Mouse (Mus musculus): ENCODE data around the gene Xkrx. TPM values are rescaled to one million over a fixed set of nuclear protein-coding genes. Genes with fewer than 3 reads are reported as not detected.

The Xkrx gene
- polyA plus RNA-seq, 1 experiment from 2014 or later, result 0.16 TPM

DNA sequence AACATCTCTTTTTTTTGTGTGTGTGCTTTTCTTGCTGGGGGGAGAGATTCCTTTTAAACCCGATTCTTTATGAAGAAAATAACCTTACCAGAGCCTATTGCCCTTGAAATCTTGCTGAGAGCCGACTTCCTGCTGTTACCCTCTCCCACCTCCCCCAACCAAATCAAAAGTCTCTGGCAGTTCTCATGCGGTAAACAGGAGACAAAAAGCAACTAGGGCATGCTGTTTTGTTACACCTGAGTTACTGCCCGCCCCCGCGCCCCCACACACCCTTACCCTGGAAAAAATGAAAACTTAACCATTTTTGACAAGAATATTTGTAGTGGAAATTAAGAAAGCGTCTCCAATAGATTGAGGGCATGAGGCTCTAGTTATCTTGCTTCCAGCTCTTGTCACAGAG lies 3.7 kb downstream of the Xkrx start:
- Histone ChIP-seq H3K4me3 (ENCODE audit: low read depth, low read length) (no peak overlapping the region), H3K4me2 (ENCODE audit: low read length) (no peak overlapping the region), H3K9ac (ENCODE audit: low read length) (no peak overlapping the region), H3K36me3 (ENCODE audit: control insufficient read depth, insufficient read depth, low read length) (no peaks in the 10 kb centered on the region), H3K27ac (ENCODE audit: low read depth) (no peak overlapping the region), H3K9me3 (ENCODE audit: control insufficient read depth, low read length) (no peaks in the 10 kb centered on the region), H3K27me3 (replicated peaks; ENCODE audit: control insufficient read depth, insufficient read depth, low read length) (no peaks in the 10 kb centered on the region), H3K4me1 (replicated peaks; ENCODE audit: control insufficient read depth, insufficient read depth, low read length) (no peaks in the 10 kb centered on the region)
- no peak for DNase-seq (ENCODE audit: low spot score)
- WGBS, result 51% methylated on average over 7 of the region's 7 CpGs
- ATAC-seq (replicated peaks; ENCODE audit: low FRiP score, low TSS enrichment, low read depth), result no peak

DNA sequence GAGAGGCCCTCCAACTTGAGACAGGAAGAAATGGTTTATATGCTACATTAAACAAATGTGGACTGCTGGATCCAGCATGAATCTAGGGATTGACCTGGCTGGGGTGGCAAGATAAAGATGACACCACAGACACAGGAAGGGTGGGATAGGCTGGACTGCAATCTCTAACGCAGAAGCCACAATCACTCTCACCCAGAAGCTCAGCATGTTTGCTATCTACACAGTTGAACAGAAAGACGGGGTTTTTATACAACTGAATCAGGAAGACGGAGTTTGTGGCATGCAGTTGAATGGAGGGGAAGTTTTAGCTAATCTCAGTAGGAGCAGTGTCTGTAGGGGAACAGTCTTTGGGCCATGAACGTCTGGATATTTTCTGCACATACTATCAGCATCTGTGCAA lies 19.9 kb downstream of the Xkrx start:
- DNase-seq (ENCODE audit: low spot score) (no peak), ATAC-seq (replicated peaks; ENCODE audit: low FRiP score, low TSS enrichment, low read depth) (no peak)
- H3K27me3 ChIP-seq (replicated peaks; ENCODE audit: control insufficient read depth, insufficient read depth, low read length), result no peaks in the 10 kb centered on the region; the same call in 1 of the 2 replicates
- no peaks in the 10 kb centered on the region for H3K9me3 ChIP-seq (ENCODE audit: control insufficient read depth, low read length)
- no peak overlapping the region for H3K27ac ChIP-seq (ENCODE audit: low read depth)
- WGBS, result 79% methylated on average over 4 of the region's 4 CpGs
- H3K9ac ChIP-seq (ENCODE audit: low read length), result no peak overlapping the region
- no peak overlapping the region for H3K4me2 ChIP-seq (ENCODE audit: low read length)
- H3K4me3 ChIP-seq (ENCODE audit: low read depth, low read length), result no peak overlapping the region
- no peaks in the 10 kb centered on the region for H3K4me1 ChIP-seq (replicated peaks; ENCODE audit: control insufficient read depth, insufficient read depth, low read length)
- no peaks in the 10 kb centered on the region for H3K36me3 ChIP-seq (ENCODE audit: control insufficient read depth, insufficient read depth, low read length)

DNA sequence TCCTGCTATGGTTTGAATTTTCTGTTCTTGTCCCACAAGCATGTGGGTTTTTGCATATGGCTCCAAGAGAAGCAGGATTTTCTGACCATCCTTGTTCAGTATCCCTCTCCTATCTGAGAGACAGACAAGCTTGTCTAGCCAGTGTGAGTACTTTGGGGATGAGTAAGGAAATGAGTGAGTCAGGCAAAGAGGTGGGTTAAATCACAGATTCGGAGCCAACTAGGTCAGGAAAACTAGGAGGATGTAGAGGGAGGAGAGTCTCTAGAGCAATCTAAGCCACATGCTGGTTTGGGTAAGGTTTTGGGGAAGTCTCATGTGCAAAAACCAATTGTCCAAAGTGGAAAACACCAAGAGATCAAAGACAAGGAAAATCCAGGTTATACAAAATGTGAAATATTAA lies 20.3 kb downstream of the Xkrx start:
- Histone ChIP-seq H3K36me3 (ENCODE audit: control insufficient read depth, insufficient read depth, low read length) (no peaks in the 10 kb centered on the region), H3K4me1 (replicated peaks; ENCODE audit: control insufficient read depth, insufficient read depth, low read length) (no peaks in the 10 kb centered on the region), H3K4me2 (ENCODE audit: low read length) (no peak overlapping the region), H3K9ac (ENCODE audit: low read length) (no peak overlapping the region), H3K4me3 (ENCODE audit: low read depth, low read length) (no peak overlapping the region), H3K27me3 (replicated peaks; ENCODE audit: control insufficient read depth, insufficient read depth, low read length) (no peaks in the 10 kb centered on the region; the same call in 1 of the 2 replicates), H3K9me3 (ENCODE audit: control insufficient read depth, low read length) (no peaks in the 10 kb centered on the region), H3K27ac (ENCODE audit: low read depth) (no peak overlapping the region)
- ATAC-seq (replicated peaks; ENCODE audit: low FRiP score, low TSS enrichment, low read depth) (no peak), DNase-seq (ENCODE audit: low spot score) (no peak)
- 83% methylated on average over 1 of the region's 1 CpGs for WGBS

DNA sequence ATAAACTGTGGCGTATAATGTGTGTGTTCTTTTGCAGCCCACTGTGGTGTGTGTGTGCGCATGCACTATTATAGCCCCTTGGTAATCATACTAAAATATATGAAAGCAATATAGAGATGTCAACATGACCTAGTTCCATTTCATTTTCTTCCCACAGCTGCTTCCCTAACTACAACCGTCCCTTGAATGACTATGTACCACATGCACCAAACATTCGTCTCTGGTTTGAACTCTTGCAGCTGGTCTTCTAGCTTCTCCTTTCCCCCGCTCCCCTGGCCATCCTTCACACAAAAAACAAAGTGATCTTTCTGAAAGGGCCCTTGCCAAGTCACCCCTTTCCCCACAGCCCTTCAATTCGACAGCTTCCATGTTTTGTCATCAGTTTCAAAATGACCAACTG lies 21.9 kb downstream of the Xkrx start:
- no peak for ATAC-seq (replicated peaks; ENCODE audit: low FRiP score, low TSS enrichment, low read depth)
- Histone ChIP-seq H3K4me1 (replicated peaks; ENCODE audit: control insufficient read depth, insufficient read depth, low read length) (no peaks in the 10 kb centered on the region), H3K4me3 (ENCODE audit: low read depth, low read length) (no peak overlapping the region), H3K27ac (ENCODE audit: low read depth) (no peak overlapping the region), H3K27me3 (replicated peaks; ENCODE audit: control insufficient read depth, insufficient read depth, low read length) (no peaks in the 10 kb centered on the region; the same call in 1 of the 2 replicates), H3K36me3 (ENCODE audit: control insufficient read depth, insufficient read depth, low read length) (no peaks in the 10 kb centered on the region), H3K4me2 (ENCODE audit: low read length) (no peak overlapping the region), H3K9me3 (ENCODE audit: control insufficient read depth, low read length) (no peaks in the 10 kb centered on the region), H3K9ac (ENCODE audit: low read length) (no peak overlapping the region)
- 84% methylated on average over 6 of the region's 6 CpGs for WGBS
- no peak for DNase-seq (ENCODE audit: low spot score)

DNA sequence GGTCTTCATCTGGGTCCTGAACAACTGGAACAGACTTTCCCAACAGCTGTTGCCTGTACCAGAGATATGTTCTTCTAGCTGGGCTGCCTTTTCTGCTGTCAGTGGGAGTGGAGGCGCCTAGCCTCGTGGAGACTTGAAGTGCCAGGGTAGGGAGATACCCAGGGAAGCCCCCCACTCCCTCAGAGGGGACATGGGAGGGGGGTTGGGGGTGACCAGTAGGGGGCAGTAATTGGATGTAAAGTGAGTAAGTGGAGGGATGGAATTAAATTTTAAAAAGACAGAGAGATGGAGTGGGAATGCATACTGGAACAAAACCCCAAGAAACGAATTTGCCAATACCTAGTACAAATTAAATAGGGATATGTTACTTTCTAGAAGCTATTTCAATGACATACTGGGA lies 28.1 kb downstream of the Xkrx start:
- H3K9me3 ChIP-seq (ENCODE audit: control insufficient read depth, low read length), result no peaks in the 10 kb centered on the region
- no peak overlapping the region for H3K4me3 ChIP-seq (ENCODE audit: low read depth, low read length)
- no peak for ATAC-seq (replicated peaks; ENCODE audit: low FRiP score, low TSS enrichment, low read depth)
- no peak overlapping the region for H3K9ac ChIP-seq (ENCODE audit: low read length)
- DNase-seq (ENCODE audit: low spot score), result no peak
- 48% methylated on average over 3 of the region's 3 CpGs for WGBS
- no peak overlapping the region for H3K27ac ChIP-seq (ENCODE audit: low read depth)
- no peaks in the 10 kb centered on the region for H3K4me1 ChIP-seq (replicated peaks; ENCODE audit: control insufficient read depth, insufficient read depth, low read length)
- no peaks in the 10 kb centered on the region; the same call in 1 of the 2 replicates for H3K27me3 ChIP-seq (replicated peaks; ENCODE audit: control insufficient read depth, insufficient read depth, low read length)
- H3K36me3 ChIP-seq (ENCODE audit: control insufficient read depth, insufficient read depth, low read length), result no peaks in the 10 kb centered on the region
- no peak overlapping the region for H3K4me2 ChIP-seq (ENCODE audit: low read length)

DNA sequence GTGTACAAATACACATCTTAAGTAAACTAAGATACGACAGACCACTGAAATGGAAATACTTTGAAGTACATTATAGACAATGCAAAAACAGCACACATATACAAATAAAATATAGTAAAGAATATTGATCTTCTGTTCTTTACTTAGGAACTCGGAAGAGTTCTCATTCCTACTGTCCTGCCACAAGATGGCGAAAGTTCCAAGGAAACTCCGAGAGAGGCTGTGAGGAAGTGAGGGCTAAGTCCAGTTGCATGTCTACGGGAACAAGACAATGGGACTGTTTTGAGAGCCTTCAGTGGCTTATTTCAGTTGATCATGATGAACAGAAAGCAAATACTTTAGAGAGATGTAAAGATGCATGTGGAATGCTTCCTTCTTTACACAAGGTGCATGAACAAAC lies 29.6 kb downstream of the Xkrx start:
- Histone ChIP-seq H3K4me2 (ENCODE audit: low read length) (no peak overlapping the region), H3K27me3 (replicated peaks; ENCODE audit: control insufficient read depth, insufficient read depth, low read length) (no peaks in the 10 kb centered on the region; the same call in 1 of the 2 replicates), H3K4me1 (replicated peaks; ENCODE audit: control insufficient read depth, insufficient read depth, low read length) (no peaks in the 10 kb centered on the region), H3K4me3 (ENCODE audit: low read depth, low read length) (no peak overlapping the region), H3K27ac (ENCODE audit: low read depth) (no peak overlapping the region), H3K9ac (ENCODE audit: low read length) (no peak overlapping the region), H3K36me3 (ENCODE audit: control insufficient read depth, insufficient read depth, low read length) (no peaks in the 10 kb centered on the region), H3K9me3 (ENCODE audit: control insufficient read depth, low read length) (no peaks in the 10 kb centered on the region)
- DNase-seq (ENCODE audit: low spot score), result no peak
- WGBS, result 25% methylated on average over 5 of the region's 5 CpGs
- no peak for ATAC-seq (replicated peaks; ENCODE audit: low FRiP score, low TSS enrichment, low read depth)

DNA sequence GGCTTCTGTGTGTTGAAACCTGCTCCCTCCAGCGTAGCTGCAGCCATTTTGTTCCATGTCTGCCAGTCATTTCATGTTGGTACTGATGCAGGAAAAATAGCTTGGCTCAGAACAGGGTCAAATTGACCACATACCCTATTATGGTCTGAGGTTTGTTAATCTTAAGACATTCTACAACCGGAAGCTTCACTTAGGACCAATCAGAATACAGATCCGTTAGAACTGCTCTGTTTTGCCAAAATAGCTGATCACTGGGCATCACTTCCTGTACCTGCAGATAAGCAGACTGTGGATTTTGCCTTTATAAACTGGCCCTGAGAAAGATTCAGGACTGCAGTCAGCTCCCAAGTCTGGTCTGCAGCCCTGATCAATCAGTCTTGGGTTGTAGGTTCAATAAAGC lies 33.3 kb downstream of the Xkrx start:
- H3K4me1 ChIP-seq (replicated peaks; ENCODE audit: control insufficient read depth, insufficient read depth, low read length), result no peaks in the 10 kb centered on the region
- ATAC-seq (replicated peaks; ENCODE audit: low FRiP score, low TSS enrichment, low read depth), result no peak
- no peak overlapping the region for H3K27ac ChIP-seq (ENCODE audit: low read depth)
- H3K4me2 ChIP-seq (ENCODE audit: low read length), result no peak overlapping the region
- H3K4me3 ChIP-seq (ENCODE audit: low read depth, low read length), result no peak overlapping the region
- peaks cover 4% of the 10 kb centered on the region; the same call in 1 of the 2 replicates for H3K27me3 ChIP-seq (replicated peaks; ENCODE audit: control insufficient read depth, insufficient read depth, low read length)
- WGBS, result 81% methylated on average over 3 of the region's 3 CpGs
- H3K36me3 ChIP-seq (ENCODE audit: control insufficient read depth, insufficient read depth, low read length), result no peaks in the 10 kb centered on the region
- no peaks in the 10 kb centered on the region for H3K9me3 ChIP-seq (ENCODE audit: control insufficient read depth, low read length)
- H3K9ac ChIP-seq (ENCODE audit: low read length), result no peak overlapping the region
- no peak for DNase-seq (ENCODE audit: low spot score)

DNA sequence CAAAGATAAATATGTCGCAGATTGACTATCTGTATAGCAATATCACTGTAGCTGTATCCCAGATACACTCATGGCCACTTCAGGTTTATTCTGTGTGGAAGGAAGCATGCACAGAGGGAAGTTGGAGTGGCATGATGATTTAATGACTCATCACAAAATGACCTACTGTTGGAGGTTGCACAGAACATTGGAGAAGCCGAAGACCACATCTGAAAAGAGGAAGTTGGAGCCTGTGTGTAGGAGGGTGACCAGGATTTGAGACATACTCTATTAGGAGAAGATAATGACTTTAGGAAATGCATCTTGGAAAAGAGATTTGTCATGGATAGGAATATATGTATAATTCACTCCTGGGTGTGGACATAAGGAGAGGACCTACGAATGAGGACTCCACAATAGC lies 45.5 kb downstream of the Xkrx start:
- H3K27me3 ChIP-seq (replicated peaks; ENCODE audit: control insufficient read depth, insufficient read depth, low read length), result no peaks in the 10 kb centered on the region
- H3K27ac ChIP-seq (ENCODE audit: low read depth), result no peak overlapping the region
- no peak overlapping the region for H3K4me3 ChIP-seq (ENCODE audit: low read depth, low read length)
- H3K9me3 ChIP-seq (ENCODE audit: control insufficient read depth, low read length), result no peaks in the 10 kb centered on the region
- H3K4me1 ChIP-seq (replicated peaks; ENCODE audit: control insufficient read depth, insufficient read depth, low read length), result no peaks in the 10 kb centered on the region
- H3K36me3 ChIP-seq (ENCODE audit: control insufficient read depth, insufficient read depth, low read length), result no peaks in the 10 kb centered on the region
- H3K9ac ChIP-seq (ENCODE audit: low read length), result no peak overlapping the region
- no peak for ATAC-seq (replicated peaks; ENCODE audit: low FRiP score, low TSS enrichment, low read depth)
- no peak for DNase-seq (ENCODE audit: low spot score)
- WGBS, result 70% methylated on average over 3 of the region's 3 CpGs
- H3K4me2 ChIP-seq (ENCODE audit: low read length), result no peak overlapping the region

DNA sequence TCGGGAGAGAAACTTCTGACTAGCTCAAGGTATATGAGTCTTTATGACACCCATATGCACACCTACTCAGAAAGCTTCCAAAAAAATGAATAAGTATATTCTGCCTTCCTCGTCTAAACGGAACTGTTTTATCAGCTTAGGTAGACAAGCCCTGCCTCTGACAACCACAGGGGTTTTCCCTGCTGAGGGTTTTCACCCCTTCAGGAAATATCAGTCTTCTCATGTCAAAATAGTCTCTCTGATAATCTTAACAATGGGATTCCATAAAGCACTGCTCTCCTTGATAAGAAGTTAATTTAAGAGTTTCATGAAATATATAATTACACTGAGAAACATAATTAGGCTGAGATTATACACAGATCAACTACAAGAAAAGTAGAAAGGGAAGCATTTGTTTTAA lies 50.1 kb downstream of the Xkrx start:
- ATAC-seq (replicated peaks; ENCODE audit: low FRiP score, low TSS enrichment, low read depth) (no peak), DNase-seq (ENCODE audit: low spot score) (no peak)
- Histone ChIP-seq H3K4me1 (replicated peaks; ENCODE audit: control insufficient read depth, insufficient read depth, low read length) (no peaks in the 10 kb centered on the region), H3K27ac (ENCODE audit: low read depth) (no peak overlapping the region), H3K9ac (ENCODE audit: low read length) (no peak overlapping the region), H3K4me2 (ENCODE audit: low read length) (no peak overlapping the region), H3K27me3 (replicated peaks; ENCODE audit: control insufficient read depth, insufficient read depth, low read length) (no peaks in the 10 kb centered on the region), H3K9me3 (ENCODE audit: control insufficient read depth, low read length) (no peaks in the 10 kb centered on the region), H3K4me3 (ENCODE audit: low read depth, low read length) (no peak overlapping the region), H3K36me3 (ENCODE audit: control insufficient read depth, insufficient read depth, low read length) (no peaks in the 10 kb centered on the region)
- WGBS, result 79% methylated on average over 3 of the region's 3 CpGs

Data from intestine, embryonic 14.5 days (tissue).